Mouse (Mus musculus): Measurements from ENCODE around the gene Kctd15.

- TF ChIP-seq EP300 (IDR thresholded peaks at IDR 0.05; ENCODE audit: insufficient read depth, low read depth, low read length) (no peak), CTCF (IDR thresholded peaks at IDR 0.05; ENCODE audit: low read depth, low read length) (no peak)
Measured at GRCm38 (mm10) chr7:34620411-34620810, 36.1 kb downstream of the Kctd15 start.

All from ES-Bruce4 (cell line).